Mouse (Mus musculus): ENCODE measurements around the gene Prkar2a. TPM values are rescaled to one million over a fixed set of nuclear protein-coding genes. Genes with fewer than 3 reads are reported as not detected.

Prkar2a gene
- total RNA-seq, 1 experiment: 18.2 TPM

DNA sequence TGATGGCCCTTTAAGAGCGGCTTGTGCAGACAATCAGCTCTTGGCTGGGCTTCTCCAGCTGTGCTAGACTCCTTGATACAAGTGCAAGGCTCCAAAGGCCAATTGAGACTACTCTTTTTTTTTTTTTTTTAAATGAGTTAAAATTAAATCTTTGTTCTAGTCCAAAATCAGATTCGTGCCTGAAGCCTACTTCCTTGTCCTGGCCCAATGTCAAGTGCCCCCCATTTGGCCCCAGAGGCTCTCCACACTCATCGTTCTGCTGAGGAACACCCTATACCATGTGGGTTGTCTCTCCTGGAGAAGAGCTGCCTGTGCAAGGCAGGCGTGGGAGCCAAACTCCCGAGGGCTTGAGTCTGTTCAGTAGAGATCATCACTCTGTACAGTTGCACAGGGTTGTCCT lies 91.8 kb downstream of the Prkar2a start:
- Histone ChIP-seq H3K9me3 (ENCODE audit: control insufficient read depth, insufficient read depth, low read depth, low read length) (no peaks in the 10 kb centered on the region), H3K4me1 (ENCODE audit: control insufficient read depth in 2 of 2, insufficient read depth in 2 of 2, low read length in 2 of 2, poor library complexity in 1 of 2) (peaks cover 2 to 11% of the 10 kb centered on the region in 2 experiments; a peak in 1 of 4 replicates), H3K27ac (ENCODE audit: insufficient read depth, low read depth, low read length, poor library complexity, severe bottlenecking) (no peak overlapping the region), H3K36me3 (ENCODE audit: control insufficient read depth, insufficient read depth, low read length, poor library complexity, severe bottlenecking) (no peaks in the 10 kb centered on the region), H3K9ac (ENCODE audit: insufficient read depth, low read depth, low read length, poor library complexity, severe bottlenecking) (no peak overlapping the region), H3K4me3 (ENCODE audit: insufficient read depth in 1 of 2, low read depth in 1 of 2, low read length in 2 of 2, poor library complexity in 1 of 2, severe bottlenecking in 1 of 2) (no peak overlapping the region)
- in situ Hi-C loops (cut with MboI; ENCODE audit: low sequenced_read_pairs in 2 of 2, unreplicated experiment in 2 of 2): no loop called here
- TF ChIP-seq MAFK (IDR thresholded peaks at IDR 0.05; ENCODE audit: insufficient read depth, low read depth, low read length) (no peak), CHD2 (IDR thresholded peaks at IDR 0.05; ENCODE audit: low read depth, low read length) (no peak)
- DNase-seq (ENCODE audit: low read depth, low spot score): no peak

DNA sequence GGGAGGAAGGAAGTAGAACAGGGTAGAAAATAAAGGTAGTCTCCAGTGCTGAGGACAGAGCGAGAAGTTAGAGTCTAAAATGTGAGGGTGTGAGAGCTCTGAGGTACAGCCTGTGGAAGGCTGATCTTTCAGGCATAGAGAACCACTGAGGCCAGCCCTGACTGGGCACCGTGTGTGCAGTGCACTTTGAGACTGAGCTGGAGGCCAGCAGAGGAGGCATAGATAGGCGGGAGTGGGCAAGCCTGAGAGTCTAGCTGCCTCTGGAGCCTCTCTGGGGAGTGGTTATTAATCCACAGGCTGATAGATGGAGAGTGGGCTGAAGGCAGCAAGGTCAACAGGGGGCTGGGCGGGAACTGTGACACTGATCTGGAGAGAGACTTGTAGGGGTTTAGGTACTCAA lies 92.8 kb downstream of the Prkar2a start:
- Histone ChIP-seq H3K4me3 (ENCODE audit: insufficient read depth in 1 of 2, low read depth in 1 of 2, low read length in 2 of 2, poor library complexity in 1 of 2, severe bottlenecking in 1 of 2) (no peak overlapping the region), H3K4me1 (ENCODE audit: control insufficient read depth in 2 of 2, insufficient read depth in 2 of 2, low read length in 2 of 2, poor library complexity in 1 of 2) (peaks cover 2 to 8% of the 10 kb centered on the region in 2 experiments; a peak in 1 of 4 replicates), H3K9ac (ENCODE audit: insufficient read depth, low read depth, low read length, poor library complexity, severe bottlenecking) (no peak overlapping the region), H3K9me3 (ENCODE audit: control insufficient read depth, insufficient read depth, low read depth, low read length) (no peaks in the 10 kb centered on the region), H3K27ac (ENCODE audit: insufficient read depth, low read depth, low read length, poor library complexity, severe bottlenecking) (no peak overlapping the region), H3K36me3 (ENCODE audit: control insufficient read depth, insufficient read depth, low read length, poor library complexity, severe bottlenecking) (no peaks in the 10 kb centered on the region)
- TF ChIP-seq MAFK (IDR thresholded peaks at IDR 0.05; ENCODE audit: insufficient read depth, low read depth, low read length) (no peak), HCFC1 (IDR thresholded peaks at IDR 0.05; ENCODE audit: borderline replicate concordance, insufficient read depth, low read length) (no peak), CHD2 (IDR thresholded peaks at IDR 0.05; ENCODE audit: low read depth, low read length) (no peak), ZNF384 (IDR thresholded peaks at IDR 0.05; ENCODE audit: low read depth, low read length) (no peak), ZC3H11A (IDR thresholded peaks at IDR 0.05; ENCODE audit: borderline replicate concordance, low read depth, low read length) (no peak)
- in situ Hi-C loops (cut with MboI; ENCODE audit: low sequenced_read_pairs in 2 of 2, unreplicated experiment in 2 of 2): no loop called here
- no peak for DNase-seq (ENCODE audit: low read depth, low spot score)

DNA sequence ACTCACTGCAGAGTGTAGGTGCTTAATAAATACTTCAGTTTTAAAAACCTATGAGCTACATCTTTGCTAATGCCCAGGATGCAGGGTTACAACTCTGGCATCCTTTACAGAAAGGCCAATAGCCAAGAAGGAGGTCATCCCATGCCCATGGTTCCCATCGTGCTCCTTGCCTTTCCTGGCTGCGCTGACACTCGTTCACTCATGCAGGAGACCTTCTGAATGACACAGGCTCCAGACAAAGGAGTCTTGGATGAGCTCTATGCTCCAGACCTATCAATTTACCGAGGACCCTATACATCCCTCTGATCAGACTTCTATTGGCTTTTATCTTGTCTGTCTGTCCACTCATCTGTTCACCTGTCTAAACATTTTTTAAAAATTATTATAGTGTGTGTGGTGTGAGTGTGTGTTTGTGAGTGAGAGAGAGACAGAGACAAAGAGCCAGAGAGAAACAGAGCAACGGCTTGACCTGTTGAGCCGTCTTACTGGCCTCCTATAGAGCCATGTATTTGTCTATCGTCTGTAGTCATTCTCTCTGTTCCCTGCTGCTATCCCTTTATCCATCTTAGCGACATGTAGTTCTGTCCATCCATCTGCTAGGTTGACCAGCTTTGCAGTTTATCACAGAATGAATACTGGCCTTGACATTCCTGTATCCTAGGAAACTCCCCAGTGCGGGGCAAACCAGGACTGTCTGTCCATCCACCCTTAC lies 93.9 kb downstream of the Prkar2a start:
- in situ Hi-C loops (cut with MboI; ENCODE audit: low sequenced_read_pairs in 2 of 2, unreplicated experiment in 2 of 2): no loop called here
- H3K4me1 ChIP-seq (ENCODE audit: control insufficient read depth in 2 of 2, insufficient read depth in 2 of 2, low read length in 2 of 2, poor library complexity in 1 of 2): peaks cover 2 to 3% of the 10 kb centered on the region in 2 experiments; a peak in 1 of 4 replicates
- no peak for DNase-seq (ENCODE audit: low read depth, low spot score)
- H3K27ac ChIP-seq (ENCODE audit: insufficient read depth, low read depth, low read length, poor library complexity, severe bottlenecking): no peak overlapping the region
- H3K36me3 ChIP-seq (ENCODE audit: control insufficient read depth, insufficient read depth, low read length, poor library complexity, severe bottlenecking): no peaks in the 10 kb centered on the region
- H3K9ac ChIP-seq (ENCODE audit: insufficient read depth, low read depth, low read length, poor library complexity, severe bottlenecking): 0 out of 2 replicates have a peak overlapping the region, but pooled peaks have one; percentile 15
- peak overlapping the region; percentile 12 to 67; a peak in 3 of 4 replicates for H3K4me3 ChIP-seq (ENCODE audit: insufficient read depth in 1 of 2, low read depth in 1 of 2, low read length in 2 of 2, poor library complexity in 1 of 2, severe bottlenecking in 1 of 2)
- H3K9me3 ChIP-seq (ENCODE audit: control insufficient read depth, insufficient read depth, low read depth, low read length): no peaks in the 10 kb centered on the region
- no peak for TF ChIP-seq ZC3H11A (IDR thresholded peaks at IDR 0.05; ENCODE audit: borderline replicate concordance, low read depth, low read length)
- TF ChIP-seq HCFC1 (IDR thresholded peaks at IDR 0.05; ENCODE audit: borderline replicate concordance, insufficient read depth, low read length): no peak
- no peak for TF ChIP-seq MAFK (IDR thresholded peaks at IDR 0.05; ENCODE audit: insufficient read depth, low read depth, low read length)
- TF ChIP-seq CHD2 (IDR thresholded peaks at IDR 0.05; ENCODE audit: low read depth, low read length): no peak
- TF ChIP-seq ZNF384 (IDR thresholded peaks at IDR 0.05; ENCODE audit: low read depth, low read length): no peak

DNA sequence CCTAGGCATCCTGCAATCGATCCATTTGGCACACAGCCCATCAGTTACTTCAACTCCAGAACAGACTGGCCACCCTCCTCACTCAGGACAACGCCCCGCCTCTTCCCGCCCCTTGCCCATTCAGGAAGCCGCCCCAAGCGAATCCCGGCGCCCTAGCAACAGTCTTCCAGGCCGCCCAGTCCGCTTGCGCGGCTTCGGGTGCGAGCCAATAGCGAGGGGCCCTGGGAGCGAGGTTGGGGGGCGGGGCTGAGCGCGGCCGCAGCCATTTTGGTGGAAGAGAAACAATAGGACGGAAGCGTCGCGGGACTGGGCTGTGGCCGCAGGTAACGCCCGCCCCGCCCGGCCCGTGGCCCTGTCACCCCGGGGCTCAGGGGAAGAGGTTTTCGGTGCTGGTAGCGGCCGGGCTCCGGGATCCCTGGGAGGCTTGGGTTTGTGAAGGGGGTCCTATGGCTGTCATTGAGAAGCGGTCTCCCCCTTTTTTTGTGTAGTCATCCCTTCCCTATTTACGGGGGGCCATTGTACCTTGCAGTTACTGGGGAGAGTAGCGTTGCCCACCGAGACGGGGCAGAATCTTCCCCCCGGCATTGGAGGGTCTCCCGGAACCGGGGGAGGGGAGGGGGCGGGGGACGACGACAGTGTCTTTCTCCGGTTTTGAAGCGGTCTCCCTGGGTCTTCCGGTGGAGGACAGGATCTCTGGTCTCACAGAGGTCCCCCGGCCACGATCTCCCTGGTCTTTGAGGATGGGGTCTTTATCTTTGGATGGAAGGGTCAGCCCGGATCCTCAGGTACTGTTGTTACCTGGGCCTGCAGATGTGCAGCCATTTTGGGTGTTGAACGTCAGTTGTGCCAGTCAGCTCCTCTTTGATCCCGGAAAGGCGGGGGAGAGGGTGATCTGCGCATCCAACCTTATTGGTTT lies 94.7 kb downstream of the Prkar2a start, which contains the start of gene Ip6k2:
Gene Ip6k2 (plus strand): TSS at position 249 of the 916 bp plus-strand sequence.
- no peaks in the 10 kb centered on the region for H3K36me3 ChIP-seq (ENCODE audit: control insufficient read depth, insufficient read depth, low read length, poor library complexity, severe bottlenecking)
- DNase-seq (ENCODE audit: low read depth, low spot score): peak; percentile 97
- in situ Hi-C loops (cut with MboI; ENCODE audit: low sequenced_read_pairs in 2 of 2, unreplicated experiment in 2 of 2): no loop called here
- H3K27ac ChIP-seq (ENCODE audit: insufficient read depth, low read depth, low read length, poor library complexity, severe bottlenecking): peak within 1 kb of the TSS; percentile 63
- peak within 1 kb of the TSS; percentile 88 for H3K9ac ChIP-seq (ENCODE audit: insufficient read depth, low read depth, low read length, poor library complexity, severe bottlenecking)
- peak within 1 kb of the TSS; percentile 88 to 97 for H3K4me3 ChIP-seq (ENCODE audit: insufficient read depth in 1 of 2, low read depth in 1 of 2, low read length in 2 of 2, poor library complexity in 1 of 2, severe bottlenecking in 1 of 2)
- H3K9me3 ChIP-seq (ENCODE audit: control insufficient read depth, insufficient read depth, low read depth, low read length): no peaks in the 10 kb centered on the region
- TF ChIP-seq MAFK (IDR thresholded peaks at IDR 0.05; ENCODE audit: insufficient read depth, low read depth, low read length) (no peak), CHD2 (IDR thresholded peaks at IDR 0.05; ENCODE audit: low read depth, low read length) (peak; percentile 16; the same call in 1 of the 2 replicates)
- peaks cover 2 to 3% of the 10 kb centered on the region in 2 experiments; a peak in 1 of 4 replicates for H3K4me1 ChIP-seq (ENCODE audit: control insufficient read depth in 2 of 2, insufficient read depth in 2 of 2, low read length in 2 of 2, poor library complexity in 1 of 2)

All from ES-E14 (cell line).